Mouse (Mus musculus) liver, embryonic 14.5 days (tissue): ENCODE results near the gene Slc7a5. TPM values are rescaled to one million over a fixed set of nuclear protein-coding genes. Genes with fewer than 3 reads are reported as not detected.

Source experiments
- ATAC-seq: fragments of 200-750 bp; cut with Nextera tagmentation; 2 replicates; pipeline ENCODE4 v1.8.0; 2017; ENCODE audit warnings: moderate number of reproducible peaks, mild to moderate bottlenecking, moderate library complexity; ENCODE audit not compliant: insufficient read depth
- DNase-seq, 3 experiments: peaks; one replicate each; pipeline ENCODE4 v3.0.0-alpha.2; 2012 to 2013; ENCODE audit warnings: low read depth in 3 of 3, low spot score in 3 of 3
- H3K27ac ChIP-seq: fragments of 300-500 bp; sonication (generic); 2 replicates; pipeline ENCODE4 v1.5.1; 2014; ENCODE audit warnings: moderate library complexity, mild to moderate bottlenecking, control low read depth, inconsistent platforms
- H3K27me3 ChIP-seq: fragments of 300-500 bp; sonication (generic); 2 replicates; pipeline ENCODE4 v1.6.1; 2014; ENCODE audit warnings: mild to moderate bottlenecking, low read length, moderate library complexity; ENCODE audit not compliant: control insufficient read depth, insufficient read depth
- H3K36me3 ChIP-seq: fragments of 300-500 bp; sonication (generic); replicated peaks from 2 replicates; pipeline ENCODE4 v1.6.1; 2014; ENCODE audit warnings: low read depth; ENCODE audit not compliant: control insufficient read depth, insufficient read depth
- H3K4me1 ChIP-seq, 2 experiments: fragments of 200-500 bp in 1 of 2; fragments of 300-500 bp in 1 of 2; sonication (generic) in 1 of 2; replicated peaks; 2 replicates each; pipeline ENCODE4 v1.6.1; 2012 to 2014; ENCODE audit warnings: antibody characterized with exemption in 1 of 2, inconsistent platforms in 1 of 2, low read length in 1 of 2; ENCODE audit not compliant: control insufficient read depth in 2 of 2, insufficient read depth in 2 of 2
- H3K4me2 ChIP-seq: fragments of 300-500 bp; sonication (generic); 2 replicates; pipeline ENCODE4 v1.6.1; 2014; ENCODE audit warnings: low read depth, mild to moderate bottlenecking, control low read depth, moderate library complexity
- H3K4me3 ChIP-seq, 2 experiments: fragments of 200-500 bp in 1 of 2; fragments of 300-500 bp in 1 of 2; sonication (generic) in 1 of 2; 2 replicates each; pipeline ENCODE4 v1.5.1; 2012 to 2014; ENCODE audit warnings: low read depth in 2 of 2, low read length in 2 of 2, mild to moderate bottlenecking in 2 of 2, control low read depth in 1 of 2, inconsistent platforms in 1 of 2, moderate library complexity in 1 of 2; ENCODE audit not compliant: insufficient read depth in 1 of 2
- H3K9ac ChIP-seq: fragments of 300-500 bp; sonication (generic); replicated peaks from 2 replicates; pipeline ENCODE4 v1.6.1; 2014; ENCODE audit warnings: mild to moderate bottlenecking, control low read depth, moderate library complexity
- H3K9me3 ChIP-seq: fragments of 300-500 bp; sonication (generic); 2 replicates; pipeline ENCODE4 v1.6.1; 2016; ENCODE audit warnings: low read length, mixed read lengths; ENCODE audit not compliant: control insufficient read depth
- CTCF ChIP-seq: IDR thresholded peaks from 2 replicates; pipeline ENCODE4 v1.5.1; 2016; ENCODE audit warnings: antibody characterized with exemption, low read depth, control low read depth
- EP300 ChIP-seq: IDR thresholded peaks from 2 replicates; pipeline ENCODE4 v1.6.1; 2016; ENCODE audit warnings: antibody characterized with exemption, low read depth
- WGBS: fragments of 180-500 bp; shearing (Covaris S2); extraction: QIAGEN DNeasy Blood & Tissue Kit; methylation state at CpG from one replicate; pipeline ENCODE4 v1.1.7; 2014; ENCODE audit not compliant: insufficient replicate concordance; 5-methylcytosine and 5-hydroxymethylcytosine counted together
- polyA plus RNA-seq, 2 experiments: library from polyadenylated mRNA; depleted of rRNA in 1 of 2; stranded (reverse) in 1 of 2; unstranded in 1 of 2; fragments of >200 nt; fragmentation: Nextera tagmentation in 1 of 2; extraction: Ambion mirVana in 1 of 2; gene quantifications; 2 replicates each; pipeline versions ENCODE4 v1.2.1 to v1.2.3; 2012 to 2014

Gene Slc7a5
- polyA plus RNA-seq, 2 experiments: 36.7 to 40.0 TPM

DNA sequence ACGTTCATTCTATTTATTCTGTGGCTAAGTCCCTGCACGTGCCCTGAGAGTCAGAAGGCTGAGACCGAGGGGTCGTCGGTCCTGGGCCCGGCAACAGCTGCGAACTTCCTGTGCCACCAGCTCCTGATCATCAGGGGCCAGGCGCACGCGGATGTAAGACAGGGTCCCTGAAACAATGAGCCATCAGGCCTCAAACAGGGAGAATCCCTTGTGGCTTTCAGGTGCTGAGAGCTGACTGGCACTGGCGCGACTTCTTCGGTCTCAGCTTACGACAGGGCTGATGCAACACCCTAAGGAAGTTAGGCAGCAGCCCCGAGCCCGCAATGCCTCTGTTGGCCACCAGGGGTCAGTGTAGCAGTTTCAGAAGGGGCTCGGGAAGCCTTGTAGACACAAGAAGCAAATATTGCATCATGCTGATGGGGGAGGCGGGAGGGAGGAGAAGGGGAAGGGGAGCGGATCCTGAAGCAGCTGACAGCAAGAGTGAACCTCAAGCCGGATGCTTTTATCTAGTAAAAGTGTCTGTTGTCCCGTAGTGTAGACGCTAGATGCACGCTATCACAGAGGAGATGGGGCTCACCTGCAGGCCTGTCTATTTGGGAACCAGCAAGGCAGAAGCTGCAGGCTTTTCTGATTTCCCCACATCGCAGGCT lies 56.5 kb downstream of the Slc7a5 start:
- Histone ChIP-seq H3K4me1 (peaks cover 19 to 24% of the 10 kb centered on the region in 2 experiments), H3K9me3 (no peaks in the 10 kb centered on the region), H3K4me2 (peak overlapping the region; percentile 54), H3K4me3 (peak overlapping the region; percentile 9 to 15; a peak in 3 of 4 replicates), H3K27ac (peak overlapping the region; percentile 58), H3K9ac (peak overlapping the region; percentile 63), H3K36me3 (no peaks in the 10 kb centered on the region), H3K27me3 (no peaks in the 10 kb centered on the region)
- peak; percentile 85 for ATAC-seq
- peak; percentile 100 for TF ChIP-seq CTCF
- peak; percentile 88 for TF ChIP-seq EP300
- peak; percentile 89 to 94 (median 91) for DNase-seq
- 3% methylated on average over 24 of the region's 24 CpGs for WGBS

DNA sequence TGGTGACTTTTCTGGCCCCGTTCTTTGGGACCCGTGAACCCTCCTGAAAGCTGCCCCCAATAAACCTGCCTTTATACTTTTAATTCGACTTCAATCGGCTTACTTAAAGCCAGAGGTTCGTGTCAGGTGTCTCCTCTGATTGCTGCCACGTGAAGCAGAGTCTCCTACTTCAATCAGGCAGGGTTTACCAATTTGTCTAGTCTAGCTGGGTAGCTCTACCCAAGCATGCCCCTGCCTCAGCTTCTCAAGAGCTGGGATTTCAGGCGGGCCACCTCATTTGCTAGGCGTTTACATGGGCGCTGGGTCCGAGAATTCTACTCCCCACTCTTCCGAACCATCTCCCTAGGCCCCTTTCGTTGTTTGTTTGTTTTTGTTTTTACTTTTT lies 57.1 kb downstream of the Slc7a5 start:
- peak overlapping the region; percentile 9 to 15; a peak in 2 of 4 replicates for H3K4me3 ChIP-seq
- H3K4me1 ChIP-seq: peaks cover 19 to 24% of the 10 kb centered on the region in 2 experiments
- peak overlapping the region; percentile 58 for H3K27ac ChIP-seq
- ATAC-seq: peak; percentile 7; the same call in 1 of the 2 replicates
- peak overlapping the region; percentile 63 for H3K9ac ChIP-seq
- TF ChIP-seq EP300 (no peak), CTCF (no peak)
- no peaks in the 10 kb centered on the region for H3K36me3 ChIP-seq
- WGBS: 44% methylated on average over 12 of the region's 12 CpGs
- H3K27me3 ChIP-seq: no peaks in the 10 kb centered on the region
- no peak for DNase-seq
- peak overlapping the region; percentile 54 for H3K4me2 ChIP-seq
- no peaks in the 10 kb centered on the region for H3K9me3 ChIP-seq

- no peaks in the 10 kb centered on the region for H3K36me3 ChIP-seq
- H3K27me3 ChIP-seq: no peaks in the 10 kb centered on the region
- ATAC-seq (peak; percentile 26; the same call in 1 of the 2 replicates), DNase-seq (peak; percentile 61 to 70 (median 61))
- H3K4me3 ChIP-seq: no peak overlapping the region
- peak overlapping the region; percentile 63 for H3K9ac ChIP-seq
- 9% methylated on average over 6 of the region's 6 CpGs for WGBS
- peak overlapping the region; percentile 54 for H3K4me2 ChIP-seq
- no peaks in the 10 kb centered on the region for H3K9me3 ChIP-seq
- peak overlapping the region; percentile 58; the same call in 1 of the 2 replicates for H3K27ac ChIP-seq
- 0 out of 2 replicates have a peak, but pooled peaks have one; percentile 14 for TF ChIP-seq EP300
- TF ChIP-seq CTCF: peak; percentile 97
- peaks cover 19 to 24% of the 10 kb centered on the region in 2 experiments for H3K4me1 ChIP-seq
Measured at GRCm38 (mm10) chr8:121850018-121850417, 57.5 kb downstream of the Slc7a5 start.

DNA sequence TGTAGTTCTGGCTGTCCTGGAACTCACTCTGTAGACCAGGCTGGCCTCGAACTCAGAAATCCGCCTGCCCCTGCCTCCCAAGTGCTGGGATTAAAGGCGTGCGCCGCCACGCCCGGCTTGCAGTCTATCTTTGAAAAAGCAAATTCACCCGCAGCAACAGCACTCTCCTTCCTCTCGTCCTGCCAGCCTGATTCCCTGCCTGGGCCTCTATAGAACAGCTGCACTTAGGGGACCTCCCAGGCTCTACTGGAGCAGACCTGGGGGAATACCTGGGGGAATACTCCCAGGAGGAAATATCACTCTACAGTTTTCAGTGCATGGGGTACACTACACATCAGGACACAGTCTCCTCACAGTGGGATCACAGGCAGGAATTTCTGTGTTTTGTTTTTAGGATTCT lies 58.2 kb downstream of the Slc7a5 start:
- Histone ChIP-seq H3K9me3 (no peaks in the 10 kb centered on the region), H3K4me1 (peaks cover 19 to 24% of the 10 kb centered on the region in 2 experiments), H3K36me3 (no peaks in the 10 kb centered on the region), H3K9ac (no peak overlapping the region), H3K27ac (no peak overlapping the region), H3K4me2 (no peak overlapping the region), H3K4me3 (no peak overlapping the region), H3K27me3 (no peaks in the 10 kb centered on the region)
- 59% methylated on average over 9 of the region's 9 CpGs for WGBS
- no peak for DNase-seq
- no peak for TF ChIP-seq EP300
- no peak for ATAC-seq

GRCm38 (mm10) chr8:121848495-121848894 lies 59.0 kb downstream of the Slc7a5 start:
- H3K4me1 ChIP-seq: peaks cover 19 to 24% of the 10 kb centered on the region in 2 experiments
- DNase-seq (no peak), ATAC-seq (no peak)
- no peak overlapping the region for H3K4me2 ChIP-seq
- H3K9ac ChIP-seq: no peak overlapping the region
- 39% methylated on average over 10 of the region's 10 CpGs for WGBS
- H3K9me3 ChIP-seq: no peaks in the 10 kb centered on the region
- no peak overlapping the region for H3K27ac ChIP-seq
- no peaks in the 10 kb centered on the region for H3K27me3 ChIP-seq
- no peaks in the 10 kb centered on the region for H3K36me3 ChIP-seq
- no peak for TF ChIP-seq EP300
- no peak for TF ChIP-seq CTCF
- no peak overlapping the region for H3K4me3 ChIP-seq
